Mouse (Mus musculus): ENCODE measurements around the gene Shmt1. TPM values are rescaled to one million over a fixed set of nuclear protein-coding genes. Genes with fewer than 3 reads are reported as not detected.
"Not testable (repeated sequence)": the region's sequence is repeated elsewhere in the genome, so short reads cannot be mapped to it uniquely, and the experiment has no call there.

The Shmt1 gene
- total RNA-seq (2014; fragmentation: Nextera tagmentation): 22.2 and 24.7 TPM in 2 replicates
- total RNA-seq (2017): 107 and 120 TPM in 2 replicates
- 6.7 and 11.1 TPM in 2 replicates for polyA plus RNA-seq (2012)

DNA sequence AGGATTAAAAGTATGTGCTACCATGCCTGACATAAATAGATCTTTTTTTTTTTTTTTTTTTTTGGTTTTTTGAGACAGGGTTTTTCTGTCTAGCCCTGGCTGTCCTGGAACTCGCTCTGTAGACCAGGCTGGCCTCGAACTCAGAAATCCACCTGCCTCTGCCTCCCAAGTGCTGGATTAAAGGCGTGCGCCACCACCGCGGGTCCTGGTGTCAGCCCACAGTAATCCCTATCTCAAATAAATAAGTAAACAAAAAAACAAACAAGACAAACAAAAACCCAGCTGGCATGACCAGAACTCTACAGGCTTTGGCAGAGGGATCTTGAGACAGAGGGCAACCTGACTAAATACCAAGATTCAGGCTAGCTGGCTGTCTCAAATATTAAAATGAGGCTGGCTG is at the start of gene Shmt1:
Gene Shmt1, minus strand, starts transcription at position 101 of the 400 bp plus-strand sequence.
- Histone ChIP-seq H3K4me1 (ENCODE audit: insufficient read depth, low read depth, low read length) (peaks cover 44% of the 10 kb centered on the region), H3K36me3 (replicated peaks) (peaks cover 21% of the 10 kb centered on the region), H3K4me3 (ENCODE audit: low read depth, low read length) (peak within 1 kb of the TSS; percentile 73)
- not testable (repeated sequence) for H3K27me3 ChIP-seq (ENCODE audit: insufficient read depth, low read length); ATAC-seq (ENCODE audit: extremely low read depth, insufficient number of reproducible peaks, low FRiP score, poor library complexity, severe bottlenecking); DNase-seq (ENCODE audit: low spot score); H3K9me3 ChIP-seq (replicated peaks)

DNA sequence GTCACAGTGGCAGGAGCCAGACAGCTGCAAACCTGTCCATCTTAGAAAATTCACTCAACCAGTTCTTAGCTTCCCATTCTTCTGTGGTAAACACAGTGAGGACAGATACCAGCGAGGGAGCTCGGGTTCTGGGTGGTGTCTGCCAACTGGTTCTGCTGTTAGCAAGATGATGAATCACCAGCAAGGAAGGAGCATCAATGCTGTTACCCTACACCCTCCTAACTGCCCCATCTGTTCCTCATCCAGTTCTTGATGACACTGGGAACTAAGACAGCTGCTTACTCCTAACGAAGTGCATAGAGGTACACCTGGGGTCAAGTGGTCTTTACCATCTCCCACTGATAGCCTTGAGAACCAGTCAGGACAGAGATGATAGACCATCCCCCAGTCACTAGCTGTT is 45.1 kb upstream of the Shmt1 start:
- TF ChIP-seq TAL1 (conservative IDR thresholded peaks at IDR 0.05; ENCODE audit: low read depth, low read length): no peak
- no peak for TF ChIP-seq POLR2AphosphoS5 (IDR thresholded peaks at IDR 0.05; ENCODE audit: insufficient replicate concordance, low read depth, low read length)
- TF ChIP-seq CTCF (IDR thresholded peaks at IDR 0.05; ENCODE audit: low read depth, low read length): no peak
- no peak for TF ChIP-seq GATA1 (IDR thresholded peaks at IDR 0.05; ENCODE audit: borderline replicate concordance, low read length)
- no peak for TF ChIP-seq GATA2 (IDR thresholded peaks at IDR 0.05; ENCODE audit: borderline replicate concordance, low read depth, low read length)
- H3K9me3 ChIP-seq (replicated peaks): no peaks in the 10 kb centered on the region
- no peak overlapping the region for H3K4me3 ChIP-seq (ENCODE audit: low read depth, low read length)
- peaks cover 93% of the 10 kb centered on the region for H3K36me3 ChIP-seq (replicated peaks)
- ATAC-seq (ENCODE audit: extremely low read depth, insufficient number of reproducible peaks, low FRiP score, poor library complexity, severe bottlenecking): no peak
- DNase-seq (ENCODE audit: low spot score): no peak
- H3K4me1 ChIP-seq (ENCODE audit: insufficient read depth, low read depth, low read length): peaks cover 13% of the 10 kb centered on the region
- no peaks in the 10 kb centered on the region for H3K27me3 ChIP-seq (ENCODE audit: insufficient read depth, low read length)

DNA sequence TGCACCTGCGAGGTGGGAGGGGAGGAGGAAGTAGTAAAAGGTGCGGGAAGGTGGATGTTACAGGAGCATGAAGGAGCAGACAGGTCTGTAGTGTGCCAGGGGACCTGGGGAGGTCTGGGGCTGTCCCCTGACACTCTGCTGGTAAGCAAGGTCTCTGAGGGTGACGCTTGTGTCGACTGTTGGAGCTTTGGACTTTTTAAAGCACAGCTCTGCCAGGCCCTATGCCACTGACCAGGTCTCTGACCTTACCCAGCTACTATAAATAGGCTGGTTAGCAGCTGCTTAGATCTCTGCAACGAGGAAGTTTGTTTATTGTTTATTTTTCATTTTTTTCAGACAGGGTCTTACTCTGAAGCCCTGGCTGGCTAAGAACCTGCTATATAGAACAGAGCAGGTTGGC is 33.9 kb upstream of the Shmt1 start:
- no peaks in the 10 kb centered on the region for H3K9me3 ChIP-seq (replicated peaks)
- DNase-seq (ENCODE audit: low spot score) (no peak), ATAC-seq (ENCODE audit: extremely low read depth, insufficient number of reproducible peaks, low FRiP score, poor library complexity, severe bottlenecking) (no peak)
- TF ChIP-seq CTCF (IDR thresholded peaks at IDR 0.05; ENCODE audit: low read depth, low read length): no peak
- no peak for TF ChIP-seq TAL1 (conservative IDR thresholded peaks at IDR 0.05; ENCODE audit: low read depth, low read length)
- no peak for TF ChIP-seq POLR2AphosphoS5 (IDR thresholded peaks at IDR 0.05; ENCODE audit: insufficient replicate concordance, low read depth, low read length)
- TF ChIP-seq GATA2 (IDR thresholded peaks at IDR 0.05; ENCODE audit: borderline replicate concordance, low read depth, low read length): no peak
- TF ChIP-seq GATA1 (IDR thresholded peaks at IDR 0.05; ENCODE audit: borderline replicate concordance, low read length): no peak
- H3K36me3 ChIP-seq (replicated peaks): peaks cover 92% of the 10 kb centered on the region
- no peaks in the 10 kb centered on the region for H3K27me3 ChIP-seq (ENCODE audit: insufficient read depth, low read length)
- H3K4me1 ChIP-seq (ENCODE audit: insufficient read depth, low read depth, low read length): peaks cover 9% of the 10 kb centered on the region; the same call in 1 of the 2 replicates
- no peak overlapping the region for H3K4me3 ChIP-seq (ENCODE audit: low read depth, low read length)

DNA sequence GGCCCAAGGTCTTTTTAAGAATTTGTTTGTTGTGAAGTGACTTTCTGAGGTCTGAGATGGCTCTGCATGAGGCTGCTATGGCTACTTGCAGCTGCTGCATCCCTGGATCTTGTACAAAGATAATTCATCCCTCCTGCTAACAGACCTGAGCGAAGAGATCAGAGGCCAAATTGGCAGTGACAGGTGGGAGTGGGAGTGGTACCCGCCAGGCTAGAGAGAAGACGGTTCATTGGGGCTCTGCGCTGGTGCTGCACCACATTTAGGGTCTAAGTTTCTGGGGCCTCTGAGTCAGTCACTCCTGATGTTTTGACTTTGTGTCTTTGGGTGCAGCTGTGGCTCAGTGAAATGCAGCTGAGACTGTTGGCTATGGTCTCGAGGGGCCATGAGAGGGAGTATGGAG is 31.9 kb upstream of the Shmt1 start:
- no peak overlapping the region for H3K4me3 ChIP-seq (ENCODE audit: low read depth, low read length)
- H3K9me3 ChIP-seq (replicated peaks): no peaks in the 10 kb centered on the region
- no peak for ATAC-seq (ENCODE audit: extremely low read depth, insufficient number of reproducible peaks, low FRiP score, poor library complexity, severe bottlenecking)
- DNase-seq (ENCODE audit: low spot score): no peak
- H3K27me3 ChIP-seq (ENCODE audit: insufficient read depth, low read length): no peaks in the 10 kb centered on the region
- TF ChIP-seq CTCF (IDR thresholded peaks at IDR 0.05; ENCODE audit: low read depth, low read length): no peak
- no peak for TF ChIP-seq GATA2 (IDR thresholded peaks at IDR 0.05; ENCODE audit: borderline replicate concordance, low read depth, low read length)
- TF ChIP-seq GATA1 (IDR thresholded peaks at IDR 0.05; ENCODE audit: borderline replicate concordance, low read length): no peak
- no peak for TF ChIP-seq TAL1 (conservative IDR thresholded peaks at IDR 0.05; ENCODE audit: low read depth, low read length)
- TF ChIP-seq POLR2AphosphoS5 (IDR thresholded peaks at IDR 0.05; ENCODE audit: insufficient replicate concordance, low read depth, low read length): no peak
- peaks cover 12% of the 10 kb centered on the region for H3K4me1 ChIP-seq (ENCODE audit: insufficient read depth, low read depth, low read length)
- H3K36me3 ChIP-seq (replicated peaks): peaks cover 88% of the 10 kb centered on the region

- DNase-seq (ENCODE audit: low spot score) (no peak), ATAC-seq (ENCODE audit: extremely low read depth, insufficient number of reproducible peaks, low FRiP score, poor library complexity, severe bottlenecking) (no peak)
- no peaks in the 10 kb centered on the region for H3K9me3 ChIP-seq (replicated peaks)
- no peak for TF ChIP-seq GATA2 (IDR thresholded peaks at IDR 0.05; ENCODE audit: borderline replicate concordance, low read depth, low read length)
- TF ChIP-seq CTCF (IDR thresholded peaks at IDR 0.05; ENCODE audit: low read depth, low read length): no peak
- no peak for TF ChIP-seq TAL1 (conservative IDR thresholded peaks at IDR 0.05; ENCODE audit: low read depth, low read length)
- TF ChIP-seq POLR2AphosphoS5 (IDR thresholded peaks at IDR 0.05; ENCODE audit: insufficient replicate concordance, low read depth, low read length): no peak
- no peak for TF ChIP-seq GATA1 (IDR thresholded peaks at IDR 0.05; ENCODE audit: borderline replicate concordance, low read length)
- no peaks in the 10 kb centered on the region for H3K27me3 ChIP-seq (ENCODE audit: insufficient read depth, low read length)
- H3K4me1 ChIP-seq (ENCODE audit: insufficient read depth, low read depth, low read length): peaks cover 17% of the 10 kb centered on the region
- no peak overlapping the region for H3K4me3 ChIP-seq (ENCODE audit: low read depth, low read length)
- H3K36me3 ChIP-seq (replicated peaks): peaks cover 89% of the 10 kb centered on the region
These were observed 30.1 kb upstream of the Shmt1 start for GRCm38 (mm10) chr11:60841467-60842200.

- peaks cover 70% of the 10 kb centered on the region for H3K36me3 ChIP-seq (replicated peaks)
- H3K4me3 ChIP-seq (ENCODE audit: low read depth, low read length): no peak overlapping the region
- no peaks in the 10 kb centered on the region for H3K27me3 ChIP-seq (ENCODE audit: insufficient read depth, low read length)
- TF ChIP-seq POLR2AphosphoS5 (IDR thresholded peaks at IDR 0.05; ENCODE audit: insufficient replicate concordance, low read depth, low read length) (no peak), CTCF (IDR thresholded peaks at IDR 0.05; ENCODE audit: low read depth, low read length) (no peak)
- no peaks in the 10 kb centered on the region for H3K9me3 ChIP-seq (replicated peaks)
- H3K4me1 ChIP-seq (ENCODE audit: insufficient read depth, low read depth, low read length): peaks cover 17% of the 10 kb centered on the region
- DNase-seq (ENCODE audit: low spot score): no peak
- no peak for ATAC-seq (ENCODE audit: extremely low read depth, insufficient number of reproducible peaks, low FRiP score, poor library complexity, severe bottlenecking)
These were observed 26.3 kb upstream of the Shmt1 start for GRCm38 (mm10) chr11:60837644-60838406.
